Mouse (Mus musculus) midbrain, embryonic 12.5 days (tissue): ENCODE data around the gene Supt4a. TPM values are rescaled to one million over a fixed set of nuclear protein-coding genes. Genes with fewer than 3 reads are reported as not detected.

Experiments
- ATAC-seq: fragments of 200-750 bp; cut with Nextera tagmentation; 2 replicates; pipeline ENCODE4 v1.8.0; 2017; ENCODE audit warnings: low read depth, moderate TSS enrichment, moderate library complexity; ENCODE audit not compliant: low FRiP score
- H3K27ac ChIP-seq: fragments of 300-500 bp; sonication (generic); replicated peaks from 2 replicates; pipeline ENCODE4 v1.5.1; 2016; ENCODE audit warnings: mild to moderate bottlenecking
- H3K27me3 ChIP-seq: fragments of 300-500 bp; sonication (generic); 2 replicates; pipeline ENCODE4 v1.6.1; 2016; ENCODE audit warnings: mild to moderate bottlenecking
- H3K36me3 ChIP-seq: fragments of 300-500 bp; sonication (generic); 2 replicates; pipeline ENCODE4 v1.6.1; 2016
- H3K4me1 ChIP-seq: fragments of 300-500 bp; sonication (generic); 2 replicates; pipeline ENCODE4 v1.6.1; 2016
- H3K4me2 ChIP-seq: fragments of 300-500 bp; sonication (generic); replicated peaks from 2 replicates; pipeline ENCODE4 v1.6.1; 2016; ENCODE audit warnings: mild to moderate bottlenecking, moderate library complexity
- H3K4me3 ChIP-seq: fragments of 300-500 bp; sonication (generic); 2 replicates; pipeline ENCODE4 v1.5.1; 2016; ENCODE audit warnings: mild to moderate bottlenecking
- H3K9ac ChIP-seq: fragments of 300-500 bp; sonication (generic); replicated peaks from 2 replicates; pipeline ENCODE4 v1.6.1; 2016; ENCODE audit warnings: mild to moderate bottlenecking, moderate library complexity
- H3K9me3 ChIP-seq: fragments of 300-500 bp; sonication (generic); 2 replicates; pipeline ENCODE4 v1.6.1; 2016; ENCODE audit warnings: mild to moderate bottlenecking
- WGBS: fragments of 180-500 bp; shearing (Covaris S2); methylation state at CpG from one replicate; pipeline ENCODE4 v1.1.7; 2016; 5-methylcytosine and 5-hydroxymethylcytosine counted together
- polyA plus RNA-seq: library from polyadenylated mRNA; unstranded; fragments of >200 nt; fragmentation: Nextera tagmentation; extraction: Ambion mirVana; gene quantifications from 2 replicates; pipeline ENCODE4 v1.2.1, GENCODE M21; 2016

The Supt4a gene
- 139 and 145 TPM in 2 replicates for polyA plus RNA-seq

DNA sequence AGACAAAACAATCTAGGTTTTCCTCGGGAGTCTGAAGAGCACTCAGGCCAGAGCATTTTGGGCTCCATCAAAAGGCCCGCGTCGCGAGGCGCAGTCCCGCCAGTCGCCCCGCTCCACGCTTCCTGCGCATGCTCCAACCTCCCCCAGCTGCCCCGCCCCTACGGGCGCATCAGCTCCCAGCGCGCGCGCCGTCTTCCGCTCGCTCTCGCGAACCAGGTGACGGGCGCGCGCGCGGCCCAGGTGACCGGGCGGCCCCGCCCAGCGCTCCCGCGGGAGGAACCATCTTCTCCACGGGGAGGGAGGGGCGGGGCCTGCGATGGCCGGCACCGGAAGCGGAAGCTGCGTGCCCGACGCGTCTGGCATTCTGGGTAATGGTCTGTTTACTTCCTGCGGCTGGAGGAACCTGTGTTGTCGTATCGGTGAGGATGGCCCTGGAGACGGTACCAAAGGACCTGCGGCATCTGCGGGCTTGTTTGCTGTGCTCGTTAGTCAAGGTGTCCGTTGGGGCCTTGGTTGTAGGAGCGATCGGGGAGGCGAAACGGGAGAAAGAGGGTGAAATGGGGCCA is at the start of gene Supt4a:
Gene Supt4a (plus strand): TSS at position 378 of the 566 bp plus-strand sequence.
- H3K4me2 ChIP-seq = peak within 1 kb of the TSS; percentile 91
- WGBS = under 1% methylated on average over 56 of the region's 57 CpGs

DNA sequence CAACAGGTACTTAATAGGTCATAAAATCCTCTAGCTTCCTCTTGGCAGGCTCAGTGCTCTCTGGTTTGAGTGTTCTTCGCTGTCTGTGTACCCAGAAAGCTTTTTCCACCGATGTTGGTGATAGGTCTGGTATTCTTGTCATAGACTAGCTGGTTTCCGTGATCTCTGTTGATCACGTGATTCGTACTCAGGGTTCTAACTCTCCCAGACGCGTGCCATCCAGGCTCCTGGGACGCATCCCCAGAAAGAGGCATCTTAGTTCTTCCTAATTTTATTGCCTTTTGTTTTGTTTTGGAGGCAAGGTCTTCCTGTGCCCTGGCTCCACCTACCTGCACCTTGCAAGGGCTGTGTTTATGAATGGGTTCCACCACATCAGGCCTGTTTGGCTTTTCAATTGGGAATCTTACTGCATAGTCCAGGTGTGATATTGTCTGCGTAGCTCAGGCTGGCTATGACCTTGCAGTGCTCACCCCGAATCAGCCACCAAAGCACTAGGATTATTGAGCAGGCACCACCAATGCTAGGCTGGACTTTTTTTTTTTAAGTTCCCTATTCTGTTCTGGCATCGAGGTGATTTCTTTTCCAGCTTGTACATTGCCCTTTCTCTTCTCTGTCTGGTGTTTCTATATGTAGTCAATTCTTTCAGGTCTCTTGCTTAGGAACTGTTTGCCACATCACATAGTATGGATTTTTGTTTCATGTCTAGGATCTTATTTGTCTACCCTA is 48.7 kb upstream of the Supt4a start:
- Histone ChIP-seq H3K36me3 (no peaks in the 10 kb centered on the region), H3K4me2 (no peak overlapping the region), H3K27me3 (no peaks in the 10 kb centered on the region), H3K9me3 (no peaks in the 10 kb centered on the region), H3K9ac (no peak overlapping the region), H3K4me3 (no peak overlapping the region), H3K4me1 (peaks cover 3% of the 10 kb centered on the region; the same call in 1 of the 2 replicates), H3K27ac (no peak overlapping the region)
- no peak for ATAC-seq
- 90% methylated on average over 11 of the region's 11 CpGs for WGBS

More for the DNA sequence above, at the start of gene Supt4a:
- Histone ChIP-seq H3K27me3 (peaks cover 18% of the 10 kb centered on the region), H3K9me3 (no peaks in the 10 kb centered on the region), H3K36me3 (peaks cover 24% of the 10 kb centered on the region), H3K9ac (peak within 1 kb of the TSS; percentile 72), H3K4me1 (peaks cover 25% of the 10 kb centered on the region), H3K4me3 (peak within 1 kb of the TSS; percentile 67), H3K27ac (peak within 1 kb of the TSS; percentile 66)
- peak; percentile 93 for ATAC-seq

DNA sequence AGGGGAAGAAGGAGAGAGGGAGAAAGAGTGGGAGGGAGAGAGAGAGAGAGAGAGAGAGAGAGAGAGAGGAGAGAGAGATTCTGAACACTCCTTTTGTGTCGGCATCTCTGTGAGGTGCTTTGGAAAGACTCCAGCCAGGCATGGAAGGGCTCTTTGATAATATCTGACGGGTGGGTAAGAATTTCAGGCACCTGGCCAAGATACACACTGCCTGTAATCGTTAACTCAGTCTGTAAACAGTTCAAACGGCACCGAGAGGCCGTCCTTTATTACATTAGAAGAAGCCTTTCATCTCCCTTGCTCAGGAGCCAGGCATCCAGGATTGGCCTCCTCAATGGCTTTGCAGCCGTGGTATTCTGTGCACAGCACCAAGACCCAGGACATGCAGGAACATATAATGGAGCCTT is 47.9 kb upstream of the Supt4a start:
- no peak overlapping the region for H3K4me2 ChIP-seq
- H3K9me3 ChIP-seq = no peaks in the 10 kb centered on the region
- 57% methylated on average over 7 of the region's 7 CpGs for WGBS
- no peak overlapping the region for H3K4me3 ChIP-seq
- peaks cover 3% of the 10 kb centered on the region; the same call in 1 of the 2 replicates for H3K4me1 ChIP-seq
- no peak overlapping the region for H3K9ac ChIP-seq
- H3K27ac ChIP-seq = no peak overlapping the region
- no peaks in the 10 kb centered on the region for H3K36me3 ChIP-seq
- no peak for ATAC-seq
- H3K27me3 ChIP-seq = no peaks in the 10 kb centered on the region

DNA sequence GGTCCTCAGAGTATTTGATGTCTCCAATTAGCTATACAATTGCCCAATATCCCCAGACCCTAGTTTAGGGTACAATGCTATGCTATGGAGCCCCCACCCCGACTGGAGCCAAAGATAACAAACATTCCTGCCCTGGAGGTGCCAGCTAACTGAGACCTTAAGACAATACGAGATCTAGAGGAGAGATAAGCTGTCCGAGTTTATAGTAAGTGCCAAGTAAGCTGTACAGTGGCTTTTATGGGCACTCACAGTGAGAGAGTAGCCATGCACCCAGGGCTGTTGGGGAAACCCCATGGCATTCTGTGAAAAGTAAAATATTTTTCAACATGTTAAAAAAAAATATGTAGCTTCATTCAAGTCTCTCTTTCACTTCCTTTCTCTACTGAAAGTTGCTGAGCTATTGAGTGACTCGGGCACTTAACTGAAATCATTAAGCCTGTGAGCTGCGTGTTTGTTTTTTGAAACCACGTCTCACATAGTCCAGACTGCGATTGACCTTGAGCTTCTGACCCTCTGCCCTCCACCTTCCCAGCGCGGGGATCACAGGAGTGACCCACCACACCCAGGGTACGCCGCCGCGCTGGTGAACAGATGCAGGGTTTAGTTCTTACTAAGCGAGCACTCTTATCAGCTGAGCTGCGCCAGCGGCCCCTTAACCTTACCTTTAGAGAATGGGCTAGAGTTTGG is 47.2 kb upstream of the Supt4a start:
- Histone ChIP-seq H3K9ac (no peak overlapping the region), H3K4me2 (no peak overlapping the region), H3K36me3 (no peaks in the 10 kb centered on the region), H3K4me1 (peaks cover 3% of the 10 kb centered on the region; the same call in 1 of the 2 replicates), H3K27ac (no peak overlapping the region), H3K27me3 (no peaks in the 10 kb centered on the region), H3K4me3 (no peak overlapping the region), H3K9me3 (no peaks in the 10 kb centered on the region)
- 80% methylated on average over 16 of the region's 16 CpGs for WGBS
- no peak for ATAC-seq

DNA sequence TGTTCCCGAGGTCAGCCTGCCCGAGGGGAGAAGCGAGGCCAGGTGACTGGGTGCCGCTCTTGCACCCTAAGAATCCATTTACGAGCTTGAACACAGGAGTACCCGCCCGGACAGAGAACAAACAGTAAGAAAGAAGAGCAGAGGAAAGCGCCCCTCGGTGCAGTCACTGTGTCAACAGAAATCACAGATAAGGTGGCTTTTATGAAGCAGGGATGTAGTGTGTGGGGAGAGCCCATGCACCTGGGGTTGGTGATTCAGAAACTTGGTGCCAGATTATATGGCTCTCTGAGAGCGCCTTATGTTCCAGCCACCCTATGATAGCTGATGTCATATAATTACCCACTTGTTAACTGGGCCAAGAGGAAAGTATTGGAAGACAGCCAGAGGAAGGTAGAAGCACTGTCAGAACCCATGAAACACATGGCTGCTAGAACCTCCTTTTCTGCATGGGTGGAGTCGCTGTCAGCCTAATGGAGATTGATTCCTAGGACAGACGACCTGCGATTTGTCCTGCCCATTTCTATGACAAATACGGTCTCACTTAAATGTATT is 40.1 kb upstream of the Supt4a start:
- Histone ChIP-seq H3K4me1 (no peaks in the 10 kb centered on the region), H3K27me3 (no peaks in the 10 kb centered on the region), H3K9ac (no peak overlapping the region), H3K4me3 (no peak overlapping the region), H3K4me2 (no peak overlapping the region), H3K27ac (no peak overlapping the region), H3K9me3 (no peaks in the 10 kb centered on the region), H3K36me3 (no peaks in the 10 kb centered on the region)
- ATAC-seq = no peak
- 86% methylated on average over 14 of the region's 14 CpGs for whole genome bisulfite sequencing

DNA sequence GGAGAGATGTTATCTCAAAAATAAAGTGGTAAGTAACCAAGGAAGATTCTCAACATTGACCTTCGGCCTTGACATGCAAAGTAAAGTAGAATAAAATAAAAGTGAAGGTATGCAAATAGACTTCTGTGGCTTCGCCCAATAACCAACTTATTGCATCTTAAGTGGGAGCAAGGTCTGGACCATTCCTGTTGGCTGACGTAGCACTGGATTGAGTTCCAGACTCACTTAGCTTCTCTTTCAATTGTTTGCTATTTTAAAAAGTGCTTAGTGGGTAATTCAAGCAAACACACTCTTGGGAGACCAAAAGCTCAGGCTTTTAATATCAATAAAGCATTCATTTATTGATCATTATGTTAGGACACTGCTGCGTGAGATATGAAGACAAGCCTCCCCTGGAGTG is 39.2 kb upstream of the Supt4a start:
- WGBS = 91% methylated on average over 4 of the region's 4 CpGs
- no peak overlapping the region for H3K27ac ChIP-seq
- no peak for ATAC-seq
- H3K4me2 ChIP-seq = no peak overlapping the region
- no peak overlapping the region for H3K9ac ChIP-seq
- H3K9me3 ChIP-seq = no peaks in the 10 kb centered on the region
- H3K36me3 ChIP-seq = no peaks in the 10 kb centered on the region
- no peak overlapping the region for H3K4me3 ChIP-seq
- no peaks in the 10 kb centered on the region for H3K27me3 ChIP-seq
- no peaks in the 10 kb centered on the region for H3K4me1 ChIP-seq

DNA sequence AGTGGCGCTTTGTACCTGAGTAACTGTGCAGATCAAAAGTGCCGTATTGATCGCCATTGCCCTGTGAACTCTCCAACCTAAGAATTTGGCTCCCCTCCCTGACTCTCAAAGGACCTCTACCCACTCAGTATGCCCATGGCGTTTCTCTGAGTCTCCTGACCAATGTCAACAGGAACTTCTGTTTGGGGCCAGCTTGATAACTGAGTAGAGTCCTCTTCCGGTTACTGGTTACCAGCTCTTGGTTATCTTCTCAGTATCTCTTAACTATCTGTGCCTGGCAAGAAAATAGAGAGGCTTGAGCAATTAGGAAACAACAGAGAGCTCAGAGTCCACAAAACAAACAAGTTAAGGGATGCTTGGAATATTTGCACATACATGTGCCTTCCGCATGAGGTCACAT is 36.2 kb upstream of the Supt4a start:
- Histone ChIP-seq H3K9ac (no peak overlapping the region), H3K27ac (no peak overlapping the region), H3K27me3 (no peaks in the 10 kb centered on the region), H3K36me3 (no peaks in the 10 kb centered on the region), H3K4me3 (no peak overlapping the region), H3K4me2 (no peak overlapping the region), H3K4me1 (no peaks in the 10 kb centered on the region; the same call in 1 of the 2 replicates), H3K9me3 (no peaks in the 10 kb centered on the region)
- ATAC-seq = no peak
- 88% methylated on average over 6 of the region's 6 CpGs for WGBS

DNA sequence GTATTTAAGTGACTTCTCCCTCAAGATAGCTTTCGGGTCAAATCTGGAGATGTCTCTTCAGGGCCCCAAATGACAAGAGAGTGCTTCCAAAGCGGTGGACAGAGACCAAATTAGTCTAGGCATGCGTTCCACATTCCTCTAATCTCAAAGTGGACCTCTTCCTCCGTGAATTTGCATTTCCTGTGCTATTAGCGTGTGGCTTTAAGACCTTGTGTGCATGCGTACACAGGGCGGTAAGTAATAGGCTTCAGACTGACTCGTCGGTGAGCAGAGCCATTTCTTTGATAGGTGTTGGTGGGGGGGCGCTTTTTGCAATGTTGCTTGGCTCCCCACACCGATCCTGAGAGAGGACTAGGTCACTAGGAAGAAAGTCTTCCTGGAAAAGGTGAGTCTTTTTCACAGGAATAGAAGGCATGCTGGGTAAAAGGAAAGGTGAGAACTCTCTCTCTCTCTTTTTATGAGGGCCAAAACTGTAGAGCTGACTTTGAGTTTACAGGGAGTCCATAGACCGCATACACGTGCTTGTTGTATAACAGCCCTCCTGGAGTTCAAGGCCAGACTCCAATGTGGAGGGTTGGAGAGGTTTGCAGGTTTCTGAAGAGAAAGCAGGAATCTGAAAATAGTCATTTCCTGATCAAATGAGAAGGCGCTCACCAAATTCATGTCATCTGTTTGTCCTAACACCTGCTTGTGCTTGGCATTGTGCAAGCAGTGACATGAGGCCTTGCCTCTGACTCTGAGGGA is 35.3 kb upstream of the Supt4a start:
- H3K9ac ChIP-seq = no peak overlapping the region
- no peaks in the 10 kb centered on the region for H3K36me3 ChIP-seq
- no peak overlapping the region for H3K4me2 ChIP-seq
- no peak overlapping the region for H3K27ac ChIP-seq
- H3K27me3 ChIP-seq = no peaks in the 10 kb centered on the region
- WGBS = 85% methylated on average over 14 of the region's 14 CpGs
- H3K4me3 ChIP-seq = no peak overlapping the region
- H3K9me3 ChIP-seq = no peaks in the 10 kb centered on the region
- no peaks in the 10 kb centered on the region; the same call in 1 of the 2 replicates for H3K4me1 ChIP-seq
- no peak for ATAC-seq

DNA sequence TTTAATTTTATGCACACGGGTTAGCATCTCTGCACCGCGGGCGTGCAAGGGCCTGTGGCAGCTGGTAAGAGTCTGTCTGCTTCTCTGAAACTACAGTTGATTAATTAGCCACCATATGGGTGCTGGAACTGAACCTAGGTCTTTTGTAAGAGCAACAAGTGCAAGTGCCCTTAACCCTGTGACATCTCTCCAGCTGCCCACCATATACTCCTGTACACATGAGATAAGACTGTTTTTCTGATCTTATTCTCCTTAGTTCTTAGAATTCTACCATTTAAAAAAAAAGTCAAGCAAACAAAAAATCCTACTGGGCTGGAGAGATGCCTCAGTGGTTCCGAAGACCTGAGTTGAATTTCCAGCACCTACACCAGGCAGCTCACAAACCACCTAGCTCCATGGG is 33.7 kb upstream of the Supt4a start:
- Histone ChIP-seq H3K9ac (no peak overlapping the region), H3K4me3 (no peak overlapping the region), H3K4me2 (no peak overlapping the region), H3K4me1 (peaks cover 5% of the 10 kb centered on the region; the same call in 1 of the 2 replicates), H3K27me3 (0 out of 2 replicates have a peak, but pooled peaks cover 2% of the 10 kb centered on the region), H3K27ac (no peak overlapping the region), H3K9me3 (no peaks in the 10 kb centered on the region), H3K36me3 (no peaks in the 10 kb centered on the region)
- no peak for ATAC-seq
- WGBS = 99% methylated on average over 5 of the region's 5 CpGs

DNA sequence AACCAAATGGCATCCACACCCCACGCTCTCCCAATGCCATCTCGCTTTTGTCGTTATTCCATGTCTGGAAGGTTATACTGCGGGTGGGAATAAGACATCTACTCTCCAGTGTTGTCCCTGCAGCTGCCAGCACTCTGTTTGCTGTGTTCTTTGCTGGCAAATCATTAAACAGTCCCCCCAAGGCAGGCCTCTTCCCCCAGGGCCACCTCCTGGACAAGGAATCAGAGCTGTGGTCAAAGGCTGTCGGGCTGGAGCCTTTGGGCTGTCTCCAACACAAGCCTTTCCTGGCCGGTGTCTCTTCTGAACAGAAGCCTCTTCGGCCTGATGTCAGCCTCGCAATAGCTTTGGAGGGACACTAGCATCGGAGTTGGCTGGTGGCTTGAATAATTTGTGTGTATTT is 33.1 kb upstream of the Supt4a start:
- H3K4me1 ChIP-seq = peaks cover 5% of the 10 kb centered on the region; the same call in 1 of the 2 replicates
- peaks cover 8% of the 10 kb centered on the region; the same call in 1 of the 2 replicates for H3K27me3 ChIP-seq
- no peak overlapping the region for H3K4me3 ChIP-seq
- H3K27ac ChIP-seq = no peak overlapping the region
- H3K4me2 ChIP-seq = no peak overlapping the region
- no peak for ATAC-seq
- H3K36me3 ChIP-seq = no peaks in the 10 kb centered on the region
- H3K9me3 ChIP-seq = no peaks in the 10 kb centered on the region
- 87% methylated on average over 9 of the region's 9 CpGs for WGBS
- H3K9ac ChIP-seq = no peak overlapping the region

DNA sequence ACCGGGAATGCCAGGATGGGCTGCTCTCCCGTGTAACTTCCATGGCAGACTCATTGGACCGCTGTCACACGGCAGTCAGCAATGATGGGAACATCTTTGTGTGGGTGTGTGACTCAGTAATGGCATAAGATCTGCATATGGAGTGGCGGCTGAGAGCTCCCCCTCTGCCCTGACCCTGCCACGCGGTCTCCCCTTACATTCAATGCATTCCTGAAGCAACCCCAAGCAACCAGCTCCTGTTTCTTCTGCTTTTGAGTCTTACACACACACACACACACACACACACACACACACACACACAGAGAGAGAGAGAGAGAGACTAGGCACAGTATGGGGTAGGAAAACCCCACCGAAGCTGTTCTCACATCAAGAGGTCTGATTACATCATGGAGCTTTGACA is 29.8 kb upstream of the Supt4a start:
- ATAC-seq = no peak

More for the DNA sequence above, 29.8 kb upstream of the Supt4a start:
- Histone ChIP-seq H3K9ac (no peak overlapping the region), H3K27ac (no peak overlapping the region), H3K9me3 (no peaks in the 10 kb centered on the region), H3K27me3 (peaks cover 33% of the 10 kb centered on the region), H3K4me1 (peaks cover 17% of the 10 kb centered on the region), H3K36me3 (no peaks in the 10 kb centered on the region), H3K4me2 (no peak overlapping the region), H3K4me3 (no peak overlapping the region)
- 35% methylated on average over 8 of the region's 8 CpGs for WGBS
